Mouse (Mus musculus): ENCODE measurements at regions not wholly inside any gene's neighbourhood (a gene's known extent, or its start where the extent isn't known, plus 50 kb on each side); places are given as distances from the start of the nearest gene placed in this dataset.

GRCm38 (mm10) chr11:38729101-38729500 lies 1493.3 kb upstream of the Tenm2 start:
- TF ChIP-seq CTCF (IDR thresholded peaks at IDR 0.05; ENCODE audit: extremely low read depth, insufficient read depth, low read length) (no peak), POLR2A (IDR thresholded peaks at IDR 0.05; ENCODE audit: extremely low read depth, insufficient read depth, low read length) (no peak)

All from cortical plate, adult 2 months (tissue).